Mouse (Mus musculus) central nervous system, embryonic 11.5 days (tissue): ENCODE measurements around the gene Trim44. TPM values are rescaled to one million over a fixed set of nuclear protein-coding genes. Genes with fewer than 3 reads are reported as not detected.

Experiments
- polyA plus RNA-seq: library from polyadenylated mRNA; depleted of rRNA; stranded (reverse); fragments of >200 nt; gene quantifications from 2 replicates; pipeline ENCODE4 v1.2.3, GENCODE M21; 2012; rRNA removed

Gene Trim44
- polyA plus RNA-seq = 75.8 and 77.2 TPM in 2 replicates

DNA sequence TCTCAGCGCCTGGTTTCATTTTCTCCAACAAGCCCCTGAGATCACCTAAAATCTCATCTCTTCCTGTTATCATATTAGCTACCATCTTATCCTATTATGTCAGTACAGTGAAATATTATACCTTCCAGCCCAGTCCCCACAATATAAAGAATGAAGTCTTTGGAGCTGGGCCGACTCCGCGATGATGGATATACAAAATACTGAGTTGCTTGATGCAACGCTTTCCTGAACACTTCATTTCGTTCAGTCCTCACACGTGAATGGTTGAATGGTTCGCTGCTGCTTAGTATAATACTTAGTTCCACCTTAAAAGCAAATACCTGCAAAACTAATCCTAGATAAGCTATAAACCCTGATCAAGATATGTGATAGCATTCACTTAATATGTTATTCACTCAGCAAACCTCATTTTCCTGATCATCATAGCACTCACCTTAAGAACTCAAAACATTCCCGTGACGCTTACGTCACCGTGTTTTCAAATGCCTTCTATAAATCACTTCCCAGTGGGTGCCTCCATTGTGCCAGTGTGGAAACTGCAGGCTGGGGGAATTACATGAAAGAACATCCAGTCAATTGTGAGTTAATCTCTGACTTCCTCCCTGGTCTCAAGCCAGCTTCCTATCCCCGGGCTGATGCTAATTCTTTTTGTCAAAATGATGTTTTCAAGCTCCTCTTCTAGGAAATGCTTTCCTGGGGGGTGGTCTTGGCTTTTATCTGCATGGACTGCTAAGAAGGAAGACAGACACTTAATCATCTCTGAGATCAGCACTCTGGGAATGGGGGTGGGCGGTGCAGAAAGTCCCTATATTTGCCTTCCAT lies at the start of gene Trim44:
Trim44 (minus strand) TSS at position 466 of the 822 bp plus-strand sequence.

GRCm38 (mm10) chr2:102451671-102452549 lies 44.3 kb upstream of the Trim44 start, which contains the start of gene Fjx1:
Gene Fjx1, minus strand, starts transcription at chr2:102452499.

Other genes starting within 250 kb of the Trim44 start
- 15.6 and 29.3 TPM in 2 replicates for gene Ldlrad3, start 221.4 kb downstream of the Trim44 start, polyA plus RNA-seq
- 26.4 and 38.6 TPM in 2 replicates for gene Fjx1, start 44.7 kb upstream of the Trim44 start, polyA plus RNA-seq
- gene Pamr1, start 142.2 kb upstream of the Trim44 start, polyA plus RNA-seq = 1.9 and 4.2 TPM in 2 replicates